Mouse (Mus musculus) limb, embryonic 13.5 days (tissue): ENCODE data around the gene Polr3h. TPM values are rescaled to one million over a fixed set of nuclear protein-coding genes. Genes with fewer than 3 reads are reported as not detected.

Source experiments
- ATAC-seq: fragments of 200-750 bp; cut with Nextera tagmentation; 2 replicates; pipeline ENCODE4 v1.8.0; 2017; ENCODE audit warnings: low read depth, moderate number of reproducible peaks, moderate TSS enrichment; ENCODE audit not compliant: low FRiP score
- H3K27ac ChIP-seq: fragments of 300-500 bp; sonication (generic); 2 replicates; pipeline ENCODE4 v1.5.1; 2015; ENCODE audit warnings: inconsistent platforms, mild to moderate bottlenecking, moderate library complexity
- H3K27me3 ChIP-seq: fragments of 300-500 bp; sonication (generic); 2 replicates; pipeline ENCODE4 v1.6.1; 2015; ENCODE audit warnings: mild to moderate bottlenecking, inconsistent platforms
- H3K36me3 ChIP-seq: fragments of 300-500 bp; sonication (generic); 2 replicates; pipeline ENCODE4 v1.6.1; 2015; ENCODE audit warnings: inconsistent platforms, mild to moderate bottlenecking, moderate library complexity
- H3K4me1 ChIP-seq: fragments of 300-500 bp; sonication (generic); 2 replicates; pipeline ENCODE4 v1.6.1; 2015; ENCODE audit warnings: inconsistent platforms
- H3K4me2 ChIP-seq: fragments of 300-500 bp; sonication (generic); replicated peaks from 2 replicates; pipeline ENCODE4 v1.6.1; 2015; ENCODE audit warnings: inconsistent platforms, mild to moderate bottlenecking, moderate library complexity
- H3K4me3 ChIP-seq: fragments of 300-500 bp; sonication (generic); 2 replicates; pipeline ENCODE4 v1.5.1; 2015; ENCODE audit warnings: moderate library complexity, mild to moderate bottlenecking, inconsistent platforms
- H3K9ac ChIP-seq: fragments of 300-500 bp; sonication (generic); 2 replicates; pipeline ENCODE4 v1.6.1; 2015; ENCODE audit warnings: mild to moderate bottlenecking, inconsistent platforms
- H3K9me3 ChIP-seq: fragments of 300-500 bp; sonication (generic); 2 replicates; pipeline ENCODE4 v1.6.1; 2016; ENCODE audit warnings: inconsistent platforms
- WGBS: fragments of 180-500 bp; shearing (Covaris S2); methylation state at CpG from one replicate; pipeline ENCODE4 v1.1.7; 2015; 5-methylcytosine and 5-hydroxymethylcytosine counted together
- polyA plus RNA-seq: library from polyadenylated mRNA; unstranded; fragments of >200 nt; fragmentation: Nextera tagmentation; extraction: Ambion mirVana; gene quantifications from 2 replicates; pipeline ENCODE4 v1.2.1, GENCODE M21; 2015

Polr3h gene
- polyA plus RNA-seq, 1 experiment from 2014 or later = 57.9 TPM

- 13% methylated on average over 9 of the region's 9 CpGs for WGBS
- no peak overlapping the region for H3K4me2 ChIP-seq
- H3K27me3 ChIP-seq = no peaks in the 10 kb centered on the region
- no peaks in the 10 kb centered on the region for H3K9me3 ChIP-seq
- no peaks in the 10 kb centered on the region; the same call in 1 of the 2 replicates for H3K36me3 ChIP-seq
- H3K4me1 ChIP-seq = peaks cover 10% of the 10 kb centered on the region
- H3K9ac ChIP-seq = no peak overlapping the region
- no peak overlapping the region for H3K27ac ChIP-seq
- 0 out of 2 replicates have a peak, but pooled peaks have one; percentile 29 for ATAC-seq
- H3K4me3 ChIP-seq = no peak overlapping the region
Measured at GRCm38 (mm10) chr15:81943176-81943749, 17.2 kb upstream of the Polr3h start.

- 87% methylated on average over 2 of the region's 2 CpGs for WGBS
- H3K4me1 ChIP-seq = peaks cover 33% of the 10 kb centered on the region
- H3K9me3 ChIP-seq = no peaks in the 10 kb centered on the region
- no peaks in the 10 kb centered on the region for H3K36me3 ChIP-seq
- no peak overlapping the region for H3K4me3 ChIP-seq
- no peak overlapping the region for H3K27ac ChIP-seq
- ATAC-seq = no peak
- H3K4me2 ChIP-seq = no peak overlapping the region
- H3K9ac ChIP-seq = no peak overlapping the region
- no peaks in the 10 kb centered on the region; the same call in 1 of the 2 replicates for H3K27me3 ChIP-seq
Measured at GRCm38 (mm10) chr15:81941010-81941409, 15.0 kb upstream of the Polr3h start.

- Histone ChIP-seq H3K4me2 (no peak overlapping the region), H3K27ac (no peak overlapping the region), H3K9me3 (no peaks in the 10 kb centered on the region), H3K27me3 (no peaks in the 10 kb centered on the region; the same call in 1 of the 2 replicates), H3K9ac (no peak overlapping the region), H3K36me3 (no peaks in the 10 kb centered on the region), H3K4me1 (peaks cover 33% of the 10 kb centered on the region), H3K4me3 (no peak overlapping the region)
- 91% methylated on average over 5 of the region's 5 CpGs for WGBS
- no peak for ATAC-seq
Measured at GRCm38 (mm10) chr15:81940219-81940618, 14.2 kb upstream of the Polr3h start.

GRCm38 (mm10) chr15:81939774-81940173, 13.7 kb upstream of the Polr3h start:
- Histone ChIP-seq H3K9me3 (no peaks in the 10 kb centered on the region), H3K27ac (no peak overlapping the region), H3K4me1 (peaks cover 33% of the 10 kb centered on the region), H3K9ac (no peak overlapping the region), H3K36me3 (no peaks in the 10 kb centered on the region), H3K4me2 (no peak overlapping the region), H3K4me3 (no peak overlapping the region), H3K27me3 (no peaks in the 10 kb centered on the region; the same call in 1 of the 2 replicates)
- ATAC-seq = no peak
- 91% methylated on average over 4 of the region's 4 CpGs for WGBS

- H3K27ac ChIP-seq = no peak overlapping the region
- H3K4me3 ChIP-seq = no peak overlapping the region
- 83% methylated on average over 10 of the region's 10 CpGs for WGBS
- H3K27me3 ChIP-seq = no peaks in the 10 kb centered on the region; the same call in 1 of the 2 replicates
- no peaks in the 10 kb centered on the region for H3K36me3 ChIP-seq
- no peak for ATAC-seq
- H3K4me2 ChIP-seq = no peak overlapping the region
- H3K9me3 ChIP-seq = no peaks in the 10 kb centered on the region
- H3K9ac ChIP-seq = no peak overlapping the region
- H3K4me1 ChIP-seq = peaks cover 33% of the 10 kb centered on the region
Measured at GRCm38 (mm10) chr15:81939157-81939715, 13.2 kb upstream of the Polr3h start.

- no peak overlapping the region for H3K4me3 ChIP-seq
- WGBS = 33% methylated on average over 2 of the region's 2 CpGs
- no peaks in the 10 kb centered on the region; the same call in 1 of the 2 replicates for H3K27me3 ChIP-seq
- ATAC-seq = no peak
- H3K4me2 ChIP-seq = peak overlapping the region; percentile 76; the same call in 1 of the 2 replicates
- no peak overlapping the region; the same call in 1 of the 2 replicates for H3K9ac ChIP-seq
- peaks cover 29% of the 10 kb centered on the region for H3K4me1 ChIP-seq
- no peak overlapping the region for H3K27ac ChIP-seq
- H3K9me3 ChIP-seq = no peaks in the 10 kb centered on the region
- H3K36me3 ChIP-seq = no peaks in the 10 kb centered on the region
Measured at GRCm38 (mm10) chr15:81938246-81938645, 12.2 kb upstream of the Polr3h start.

GRCm38 (mm10) chr15:81937098-81937972, 11.3 kb upstream of the Polr3h start:
- no peaks in the 10 kb centered on the region for H3K9me3 ChIP-seq
- no peaks in the 10 kb centered on the region for H3K36me3 ChIP-seq
- H3K27me3 ChIP-seq = no peaks in the 10 kb centered on the region; the same call in 1 of the 2 replicates
- ATAC-seq = no peak; the same call in 1 of the 2 replicates
- peak overlapping the region; percentile 71 for H3K9ac ChIP-seq
- peaks cover 26% of the 10 kb centered on the region for H3K4me1 ChIP-seq
- WGBS = 13% methylated on average over 19 of the region's 19 CpGs
- peak overlapping the region; percentile 39; the same call in 1 of the 2 replicates for H3K27ac ChIP-seq
- peak overlapping the region; percentile 52 for H3K4me3 ChIP-seq
- peak overlapping the region; percentile 76 for H3K4me2 ChIP-seq

- Histone ChIP-seq H3K27me3 (no peaks in the 10 kb centered on the region; the same call in 1 of the 2 replicates), H3K4me3 (peak within 1 kb of the TSS; percentile 52), H3K36me3 (no peaks in the 10 kb centered on the region), H3K4me2 (peak within 1 kb of the TSS; percentile 76), H3K27ac (peak within 1 kb of the TSS; percentile 39; the same call in 1 of the 2 replicates), H3K9ac (peak within 1 kb of the TSS; percentile 71), H3K9me3 (no peaks in the 10 kb centered on the region), H3K4me1 (peaks cover 26% of the 10 kb centered on the region)
- ATAC-seq = peak; percentile 65
- WGBS = under 1% methylated on average over 12 of the region's 12 CpGs
Measured at GRCm38 (mm10) chr15:81936679-81937078, 10.6 kb upstream of the Polr3h start, which contains the start of gene Csdc2. Csdc2 (plus strand) TSS chr15:81936759.

GRCm38 (mm10) chr15:81935869-81936637, 10.0 kb upstream of the Polr3h start:
- no peaks in the 10 kb centered on the region for H3K36me3 ChIP-seq
- ATAC-seq = no peak

GRCm38 (mm10) chr15:81933986-81934385, 7.9 kb upstream of the Polr3h start:
- WGBS = 88% methylated on average over 1 of the region's 1 CpGs
- H3K4me3 ChIP-seq = no peak overlapping the region
- no peak overlapping the region for H3K9ac ChIP-seq
- ATAC-seq = no peak
- H3K36me3 ChIP-seq = no peaks in the 10 kb centered on the region
- no peak overlapping the region for H3K27ac ChIP-seq
- no peaks in the 10 kb centered on the region; the same call in 1 of the 2 replicates for H3K27me3 ChIP-seq
- no peak overlapping the region for H3K4me2 ChIP-seq
- peaks cover 26% of the 10 kb centered on the region for H3K4me1 ChIP-seq
- H3K9me3 ChIP-seq = no peaks in the 10 kb centered on the region

More at GRCm38 (mm10) chr15:81935869-81936637, 10.0 kb upstream of the Polr3h start:
- 56% methylated on average over 7 of the region's 7 CpGs for WGBS
- no peaks in the 10 kb centered on the region for H3K9me3 ChIP-seq
- H3K9ac ChIP-seq = peak overlapping the region; percentile 71; the same call in 1 of the 2 replicates
- no peaks in the 10 kb centered on the region; the same call in 1 of the 2 replicates for H3K27me3 ChIP-seq
- H3K4me3 ChIP-seq = peak overlapping the region; percentile 52
- H3K4me2 ChIP-seq = peak overlapping the region; percentile 76
- H3K4me1 ChIP-seq = peaks cover 26% of the 10 kb centered on the region
- H3K27ac ChIP-seq = peak overlapping the region; percentile 39; the same call in 1 of the 2 replicates

GRCm38 (mm10) chr15:81932951-81933470, 7.0 kb upstream of the Polr3h start:
- no peak for ATAC-seq
- no peak overlapping the region for H3K9ac ChIP-seq
- no peaks in the 10 kb centered on the region for H3K36me3 ChIP-seq
- peaks cover 20% of the 10 kb centered on the region for H3K4me1 ChIP-seq
- 46% methylated on average over 12 of the region's 12 CpGs for WGBS
- no peaks in the 10 kb centered on the region; the same call in 1 of the 2 replicates for H3K27me3 ChIP-seq
- no peaks in the 10 kb centered on the region for H3K9me3 ChIP-seq
- no peak overlapping the region for H3K4me2 ChIP-seq
- no peak overlapping the region for H3K27ac ChIP-seq
- no peak overlapping the region for H3K4me3 ChIP-seq
